Mouse (Mus musculus): ENCODE measurements around the gene Smpdl3a. TPM values are rescaled to one million over a fixed set of nuclear protein-coding genes. Genes with fewer than 3 reads are reported as not detected.

Smpdl3a gene
- polyA plus RNA-seq, 1 experiment = 32.9 TPM

DNA sequence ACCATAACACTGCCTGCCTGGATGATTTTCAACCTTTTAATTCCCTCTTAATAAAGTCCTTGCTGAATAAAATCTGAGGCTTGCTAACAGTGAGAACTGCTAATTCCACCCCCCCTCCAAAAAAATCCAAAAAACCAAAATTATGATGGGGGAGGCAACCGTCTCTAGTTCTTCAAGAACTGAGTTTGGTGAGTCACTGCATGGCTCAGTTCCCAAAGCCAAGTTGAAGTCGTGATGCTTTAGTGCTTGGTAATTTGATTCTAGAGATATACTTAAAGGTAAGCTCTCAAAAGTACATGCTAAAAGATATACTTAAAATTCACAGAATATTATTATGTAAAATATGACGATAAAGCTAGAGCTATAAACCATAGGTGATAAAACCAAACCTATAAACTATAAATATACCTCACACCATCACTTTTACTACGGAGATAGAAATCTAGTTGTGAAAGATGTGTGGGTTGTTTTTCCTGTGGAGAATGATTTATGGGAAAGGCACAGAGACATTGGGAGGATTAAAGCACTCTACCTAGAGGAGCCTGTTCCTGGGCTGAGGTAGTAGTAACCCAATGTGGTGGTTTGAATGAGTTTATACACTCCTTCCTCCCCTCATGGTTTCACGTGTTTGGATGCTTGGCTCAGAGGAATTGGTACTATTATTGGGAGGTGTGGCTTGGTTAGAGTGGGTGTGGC lies 18.2 kb downstream of the Smpdl3a start:
- Histone ChIP-seq H3K27ac (ENCODE audit: insufficient read depth, low read length) (no peak overlapping the region), H3K4me3 (ENCODE audit: insufficient read depth, low read length) (no peak overlapping the region)
- TF ChIP-seq CTCF (IDR thresholded peaks at IDR 0.05; ENCODE audit: borderline replicate concordance, insufficient read depth, low read length) (no peak), POLR2A (IDR thresholded peaks at IDR 0.05; ENCODE audit: low read depth, low read length) (no peak)

DNA sequence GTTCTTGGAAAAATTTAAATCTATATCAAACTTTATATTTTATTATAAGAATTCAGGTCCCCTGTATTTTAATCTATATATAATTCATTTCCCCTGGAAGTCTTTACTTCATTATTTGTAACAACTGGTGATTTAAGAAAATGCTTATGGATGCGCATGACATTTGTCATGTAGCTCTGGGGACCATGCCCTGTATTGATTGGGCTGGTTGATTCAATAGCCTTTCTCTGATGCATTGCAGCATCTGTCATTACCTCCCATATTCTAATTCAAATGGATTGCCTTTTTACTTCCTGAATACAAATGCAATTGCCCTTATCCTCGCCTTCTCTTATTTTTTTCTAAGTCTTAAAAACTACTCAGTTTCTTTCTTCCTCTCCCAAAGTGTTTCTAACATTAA lies 20.2 kb downstream of the Smpdl3a start:
- TF ChIP-seq POLR2A (IDR thresholded peaks at IDR 0.05; ENCODE audit: low read depth, low read length) (no peak), CTCF (IDR thresholded peaks at IDR 0.05; ENCODE audit: borderline replicate concordance, insufficient read depth, low read length) (no peak)
- Histone ChIP-seq H3K4me3 (ENCODE audit: insufficient read depth, low read length) (no peak overlapping the region), H3K27ac (ENCODE audit: insufficient read depth, low read length) (no peak overlapping the region), H3K4me1 (ENCODE audit: control insufficient read depth, insufficient read depth, low read length) (no peaks in the 10 kb centered on the region)

More for the DNA sequence above, 18.2 kb downstream of the Smpdl3a start:
- no peaks in the 10 kb centered on the region for H3K4me1 ChIP-seq (ENCODE audit: control insufficient read depth, insufficient read depth, low read length)

DNA sequence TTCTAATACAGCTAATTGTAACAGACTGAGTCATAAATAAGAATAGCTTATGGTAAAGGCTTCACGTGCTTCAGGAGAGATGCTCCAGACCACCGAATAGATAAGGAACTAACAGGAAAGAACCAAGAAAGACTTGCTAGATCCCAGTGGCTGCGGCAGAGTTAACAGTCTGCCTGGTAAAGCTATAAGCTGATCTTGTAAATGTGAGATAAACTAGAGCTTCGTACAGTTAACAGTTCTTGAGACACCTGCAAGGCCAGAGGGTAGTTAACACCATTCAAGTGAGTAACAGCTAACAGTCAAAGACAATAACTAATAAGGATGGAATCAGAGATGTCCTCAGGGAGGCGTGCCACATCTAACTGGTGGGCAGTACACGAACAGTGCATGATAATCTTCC lies 21.7 kb downstream of the Smpdl3a start:
- TF ChIP-seq CTCF (IDR thresholded peaks at IDR 0.05; ENCODE audit: borderline replicate concordance, insufficient read depth, low read length) = no peak
- TF ChIP-seq POLR2A (IDR thresholded peaks at IDR 0.05; ENCODE audit: low read depth, low read length) = no peak
- Histone ChIP-seq H3K27ac (ENCODE audit: insufficient read depth, low read length) (no peak overlapping the region), H3K4me3 (ENCODE audit: insufficient read depth, low read length) (no peak overlapping the region), H3K4me1 (ENCODE audit: control insufficient read depth, insufficient read depth, low read length) (no peaks in the 10 kb centered on the region)

DNA sequence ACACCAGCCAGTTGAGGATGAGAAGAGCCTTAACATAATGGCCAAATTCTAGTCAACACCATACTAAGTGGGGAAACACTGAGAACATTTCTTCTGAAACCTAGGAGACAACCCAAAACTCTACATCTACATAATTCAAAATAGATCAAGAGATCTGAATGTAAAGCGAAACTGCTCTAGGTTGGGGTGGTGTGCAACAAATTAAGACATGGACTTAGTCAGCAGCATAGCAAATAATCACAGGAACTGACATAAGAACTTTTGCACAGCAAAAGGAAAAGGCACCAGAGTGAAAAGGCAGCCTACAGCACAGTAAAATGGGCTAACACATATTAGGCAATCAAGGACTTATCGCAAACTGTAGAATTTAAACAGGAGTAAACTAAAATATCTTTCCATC lies 25.1 kb downstream of the Smpdl3a start:
- no peak overlapping the region for H3K27ac ChIP-seq (ENCODE audit: insufficient read depth, low read length)
- TF ChIP-seq POLR2A (IDR thresholded peaks at IDR 0.05; ENCODE audit: low read depth, low read length) (no peak), CTCF (IDR thresholded peaks at IDR 0.05; ENCODE audit: borderline replicate concordance, insufficient read depth, low read length) (no peak)

DNA sequence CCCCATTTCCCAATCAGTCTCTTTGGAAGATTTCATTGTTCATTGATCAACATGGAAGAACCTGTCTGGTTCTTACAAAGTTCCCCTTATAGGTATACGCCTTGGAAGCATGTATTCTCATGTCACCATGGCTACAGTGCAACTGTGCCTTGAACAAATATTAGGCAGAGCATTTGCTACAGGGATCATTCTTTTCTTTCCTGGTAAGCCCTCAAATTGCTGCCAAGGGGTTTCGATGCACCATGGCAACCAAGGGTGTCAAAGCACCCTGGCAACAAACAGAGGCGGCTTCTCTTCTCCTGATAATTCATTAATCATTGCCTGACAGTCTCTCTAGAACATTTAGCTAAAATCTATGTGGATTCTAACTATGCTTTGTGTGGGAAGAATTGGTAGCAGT lies 28.3 kb downstream of the Smpdl3a start:
- no peaks in the 10 kb centered on the region for H3K4me1 ChIP-seq (ENCODE audit: control insufficient read depth, insufficient read depth, low read length)
- no peak overlapping the region for H3K4me3 ChIP-seq (ENCODE audit: insufficient read depth, low read length)
- no peak overlapping the region for H3K27ac ChIP-seq (ENCODE audit: insufficient read depth, low read length)
- TF ChIP-seq CTCF (IDR thresholded peaks at IDR 0.05; ENCODE audit: borderline replicate concordance, insufficient read depth, low read length) = no peak
- no peak for TF ChIP-seq POLR2A (IDR thresholded peaks at IDR 0.05; ENCODE audit: low read depth, low read length)

More for the DNA sequence above, 25.1 kb downstream of the Smpdl3a start:
- Histone ChIP-seq H3K4me3 (ENCODE audit: insufficient read depth, low read length) (no peak overlapping the region), H3K4me1 (ENCODE audit: control insufficient read depth, insufficient read depth, low read length) (no peaks in the 10 kb centered on the region)

DNA sequence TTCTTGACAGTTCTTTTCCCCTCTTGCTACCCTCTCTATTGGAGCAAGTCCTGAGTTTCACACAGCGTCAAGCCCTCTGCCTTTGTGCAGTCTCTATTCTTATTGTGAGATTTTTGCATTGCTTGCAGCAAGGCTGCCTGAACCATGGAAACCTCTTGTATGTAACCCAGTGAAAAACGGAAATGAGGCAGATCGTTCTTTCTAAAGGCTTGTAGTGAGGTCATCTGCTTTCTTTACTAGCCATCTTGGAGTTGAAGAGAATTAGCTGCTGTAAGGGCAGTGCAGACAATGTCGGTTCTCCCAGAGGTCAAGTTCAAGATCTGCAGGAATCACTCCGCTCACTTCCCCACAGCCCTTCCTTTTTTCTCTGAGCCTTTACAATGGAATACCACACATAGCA lies 34.5 kb downstream of the Smpdl3a start:
- Histone ChIP-seq H3K27ac (ENCODE audit: insufficient read depth, low read length) (no peak overlapping the region), H3K4me3 (ENCODE audit: insufficient read depth, low read length) (no peak overlapping the region), H3K4me1 (ENCODE audit: control insufficient read depth, insufficient read depth, low read length) (no peaks in the 10 kb centered on the region)
- TF ChIP-seq CTCF (IDR thresholded peaks at IDR 0.05; ENCODE audit: borderline replicate concordance, insufficient read depth, low read length) (no peak), POLR2A (IDR thresholded peaks at IDR 0.05; ENCODE audit: low read depth, low read length) (no peak)

DNA sequence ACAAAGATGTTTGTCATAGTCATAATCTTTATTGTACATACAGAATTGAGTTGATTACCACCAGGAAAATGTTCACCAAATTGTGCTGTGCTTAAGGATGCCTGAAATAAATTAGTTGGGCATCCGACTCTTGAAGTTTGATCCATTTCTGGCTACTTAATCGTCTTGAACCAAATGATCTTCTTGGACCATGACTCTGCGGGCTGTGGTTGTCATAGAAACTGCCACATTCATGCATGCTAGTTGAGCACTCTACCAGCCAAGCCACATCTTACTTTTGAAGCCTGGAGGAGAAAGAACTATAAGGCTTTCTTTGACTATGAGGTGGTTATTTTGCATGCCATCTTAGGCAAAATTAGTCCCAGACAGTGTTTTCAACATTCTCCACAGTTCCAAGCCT lies 35.5 kb downstream of the Smpdl3a start:
- TF ChIP-seq POLR2A (IDR thresholded peaks at IDR 0.05; ENCODE audit: low read depth, low read length) (no peak), CTCF (IDR thresholded peaks at IDR 0.05; ENCODE audit: borderline replicate concordance, insufficient read depth, low read length) (no peak)
- no peak overlapping the region for H3K27ac ChIP-seq (ENCODE audit: insufficient read depth, low read length)
- H3K4me3 ChIP-seq (ENCODE audit: insufficient read depth, low read length) = no peak overlapping the region
- no peaks in the 10 kb centered on the region for H3K4me1 ChIP-seq (ENCODE audit: control insufficient read depth, insufficient read depth, low read length)

DNA sequence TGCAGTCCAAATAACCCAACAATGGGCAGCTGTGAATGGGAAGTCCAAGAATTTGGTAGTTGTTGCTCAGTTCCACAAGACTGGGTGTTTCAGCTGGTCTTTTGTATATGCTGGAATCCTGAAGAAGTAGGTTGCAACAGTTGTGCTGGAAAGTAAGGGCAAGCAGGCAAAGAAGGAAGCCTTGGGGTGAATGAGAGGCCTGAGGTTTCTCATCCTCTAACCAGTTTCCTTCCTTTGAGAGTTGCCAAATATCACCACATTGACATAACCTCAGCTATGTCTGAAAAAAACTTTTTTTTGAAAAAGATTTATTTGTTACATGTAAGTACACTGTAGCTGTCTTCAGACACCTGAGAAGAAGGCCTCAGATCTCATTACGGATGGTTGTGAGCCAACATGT lies 41.0 kb downstream of the Smpdl3a start:
- TF ChIP-seq POLR2A (IDR thresholded peaks at IDR 0.05; ENCODE audit: low read depth, low read length) = no peak
- no peaks in the 10 kb centered on the region for H3K4me1 ChIP-seq (ENCODE audit: control insufficient read depth, insufficient read depth, low read length)
- no peak overlapping the region for H3K27ac ChIP-seq (ENCODE audit: insufficient read depth, low read length)
- no peak overlapping the region for H3K4me3 ChIP-seq (ENCODE audit: insufficient read depth, low read length)

DNA sequence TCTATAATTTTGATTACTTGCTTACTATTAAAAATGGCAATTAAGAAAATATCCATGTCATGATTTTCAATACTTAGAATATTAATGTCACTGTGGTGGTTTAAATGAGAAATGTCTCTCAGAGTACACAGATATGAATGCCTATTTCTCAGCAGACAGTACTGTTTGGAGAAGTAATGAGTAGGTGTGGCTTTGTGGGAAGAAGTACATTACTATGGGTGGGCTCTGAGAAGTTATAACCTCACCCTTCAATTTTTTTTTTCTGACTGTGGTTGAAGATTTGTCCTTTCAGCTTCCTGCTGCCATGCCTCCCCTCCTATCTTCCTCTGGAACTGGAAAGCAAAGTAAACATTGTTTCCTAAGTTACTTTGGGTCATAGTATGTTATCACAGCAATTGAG lies 41.8 kb downstream of the Smpdl3a start:
- Histone ChIP-seq H3K27ac (ENCODE audit: insufficient read depth, low read length) (no peak overlapping the region), H3K4me1 (ENCODE audit: control insufficient read depth, insufficient read depth, low read length) (no peaks in the 10 kb centered on the region), H3K4me3 (ENCODE audit: insufficient read depth, low read length) (no peak overlapping the region)
- TF ChIP-seq CTCF (IDR thresholded peaks at IDR 0.05; ENCODE audit: borderline replicate concordance, insufficient read depth, low read length) = no peak

DNA sequence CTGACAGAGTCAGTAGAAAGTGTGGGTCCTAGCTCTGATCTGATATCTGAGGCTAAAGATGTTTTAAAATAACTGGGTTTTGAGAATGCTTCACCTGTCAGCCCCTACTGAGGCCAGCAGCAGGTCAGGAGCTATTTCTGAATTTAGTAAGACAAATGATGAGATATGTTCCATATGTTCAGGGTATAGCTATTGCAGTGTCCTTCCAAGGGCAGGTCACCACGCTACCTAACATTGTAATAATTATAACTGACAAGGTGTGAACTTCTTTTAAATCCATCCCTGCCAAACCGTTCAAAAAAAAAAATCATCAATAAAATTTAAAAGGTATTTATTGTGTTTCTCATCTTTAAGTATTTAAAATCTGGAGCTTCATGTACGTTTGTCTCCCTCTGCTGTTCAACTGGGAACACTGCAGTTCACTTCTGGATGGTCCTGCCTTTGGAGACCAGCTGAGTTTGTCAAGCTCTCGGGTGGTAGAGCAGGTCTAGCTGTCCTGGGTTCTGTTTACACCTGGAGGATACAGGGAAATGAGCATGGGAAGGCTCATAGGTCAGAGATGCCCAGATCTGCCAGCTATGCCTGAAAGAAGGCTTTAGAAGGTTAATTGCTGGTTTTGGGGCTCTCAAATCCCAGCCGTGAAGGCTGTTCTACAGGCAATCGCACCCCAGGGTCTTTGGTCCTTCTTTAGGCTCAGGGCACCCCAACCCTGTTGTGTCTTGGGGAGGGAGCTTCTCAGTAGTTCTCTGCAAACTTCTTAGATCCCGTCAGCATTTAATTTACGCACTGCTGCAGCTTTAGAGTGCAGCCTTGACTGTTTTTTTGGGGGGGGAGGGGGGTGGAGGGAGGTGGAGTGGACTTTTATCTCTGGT lies 47.7 kb downstream of the Smpdl3a start:
- Histone ChIP-seq H3K27ac (ENCODE audit: insufficient read depth, low read length) (no peak overlapping the region), H3K4me3 (ENCODE audit: insufficient read depth, low read length) (no peak overlapping the region), H3K4me1 (ENCODE audit: control insufficient read depth, insufficient read depth, low read length) (no peaks in the 10 kb centered on the region)
- TF ChIP-seq CTCF (IDR thresholded peaks at IDR 0.05; ENCODE audit: borderline replicate concordance, insufficient read depth, low read length) = peak; percentile 47; the same call in 1 of the 2 replicates
- no peak for TF ChIP-seq POLR2A (IDR thresholded peaks at IDR 0.05; ENCODE audit: low read depth, low read length)

All from embryonic fibroblast, embryonic 13.5 days (primary cell).